In the genomic region with DNA sequence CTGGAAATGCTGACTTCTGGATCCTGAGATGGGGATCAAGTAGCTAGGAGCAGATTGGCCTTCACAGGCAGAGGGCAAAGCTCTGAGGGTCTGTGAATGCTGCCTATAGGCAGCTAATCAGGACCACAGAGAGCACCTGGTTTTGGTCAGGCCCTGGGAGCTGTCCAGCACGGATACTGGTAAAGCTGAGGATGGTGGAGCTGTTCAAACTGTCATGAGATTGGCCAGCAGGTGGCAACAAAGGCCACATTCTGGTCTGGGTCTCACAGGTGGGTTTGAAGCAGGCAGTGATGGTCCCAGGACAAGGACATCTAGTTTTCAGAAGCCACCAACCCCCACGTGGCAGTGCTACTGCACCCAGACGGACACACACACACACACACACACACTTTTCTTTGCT, we compare ENCODE assay signal across 8 mouse cellular contexts. TPM values are rescaled to one million over a fixed set of nuclear protein-coding genes. Genes with fewer than 3 reads are reported as not detected.
DNase-seq lines count a peak whose midpoint lies in the region; ATAC-seq lines count a peak whose summit lies in the region.

No protein-coding gene starts in this region.

- H3K9me3 ChIP-seq in forebrain, embryonic 10.5 days, result peaks cover 10% of the 10 kb centered on the region; the same call in 1 of the 2 replicates
- no peaks in the 10 kb centered on the region for H3K9me3 ChIP-seq in forebrain, embryonic 12.5 days
- peaks cover 10% of the 10 kb centered on the region; the same call in 1 of the 2 replicates for H3K9me3 ChIP-seq in limb, embryonic 12.5 days
- H3K9me3 ChIP-seq in midbrain, embryonic 14.5 days (ENCODE audit: control insufficient read depth, low read length), result no peaks in the 10 kb centered on the region

- no peak overlapping the region for H3K9ac ChIP-seq in forebrain, embryonic 12.5 days
- H3K9ac ChIP-seq in limb, embryonic 12.5 days (replicated peaks), result no peak overlapping the region
- H3K9ac ChIP-seq in midbrain, embryonic 14.5 days (replicated peaks; ENCODE audit: low read length), result no peak overlapping the region

- peaks cover 30% of the 10 kb centered on the region for H3K36me3 ChIP-seq in forebrain, embryonic 10.5 days (replicated peaks)
- H3K36me3 ChIP-seq in forebrain, embryonic 12.5 days (replicated peaks), result peaks cover 24% of the 10 kb centered on the region
- peaks cover 23% of the 10 kb centered on the region for H3K36me3 ChIP-seq in limb, embryonic 12.5 days
- H3K36me3 ChIP-seq in midbrain, embryonic 14.5 days (ENCODE audit: control insufficient read depth, insufficient read depth, low read length), result peaks cover 16% of the 10 kb centered on the region

- H3K27ac ChIP-seq in forebrain, embryonic 10.5 days, result no peak overlapping the region
- H3K27ac ChIP-seq in forebrain, embryonic 12.5 days, result no peak overlapping the region
- H3K27ac ChIP-seq in limb, embryonic 12.5 days, result no peak overlapping the region
- no peak overlapping the region for H3K27ac ChIP-seq in midbrain, embryonic 14.5 days (replicated peaks; ENCODE audit: low read depth, low read length)

- no peak overlapping the region for H3K4me2 ChIP-seq in forebrain, embryonic 12.5 days
- H3K4me2 ChIP-seq in limb, embryonic 12.5 days, result no peak overlapping the region
- no peak overlapping the region for H3K4me2 ChIP-seq in midbrain, embryonic 14.5 days (ENCODE audit: low read length)

- no peaks in the 10 kb centered on the region for H3K27me3 ChIP-seq in forebrain, embryonic 10.5 days (ENCODE audit: poor library complexity, severe bottlenecking)
- H3K27me3 ChIP-seq in forebrain, embryonic 12.5 days, result no peaks in the 10 kb centered on the region
- H3K27me3 ChIP-seq in limb, embryonic 12.5 days, result no peaks in the 10 kb centered on the region
- H3K27me3 ChIP-seq in midbrain, embryonic 14.5 days (ENCODE audit: control insufficient read depth, insufficient read depth, low read length), result no peaks in the 10 kb centered on the region

- no peaks in the 10 kb centered on the region for H3K4me1 ChIP-seq in forebrain, embryonic 10.5 days
- H3K4me1 ChIP-seq in forebrain, embryonic 12.5 days, result no peaks in the 10 kb centered on the region; the same call in 1 of the 2 replicates
- no peaks in the 10 kb centered on the region for H3K4me1 ChIP-seq in limb, embryonic 12.5 days (replicated peaks)
- H3K4me1 ChIP-seq in midbrain, embryonic 14.5 days (ENCODE audit: control insufficient read depth, insufficient read depth, low read length), result no peaks in the 10 kb centered on the region

- no peak for ATAC-seq in forebrain, embryonic 12.5 days (ENCODE audit: low FRiP score)
- peak; percentile 89 to 93 for ATAC-seq in hematopoietic stem cell, adult 5-6 weeks (replicated peaks in 1 of 2; ENCODE audit: insufficient read depth in 1 of 2, low FRiP score in 2 of 2, low TSS enrichment in 1 of 2, low read depth in 1 of 2, poor library complexity in 2 of 2, severe bottlenecking in 2 of 2)
- peak; percentile 92 for ATAC-seq in limb, embryonic 12.5 days (ENCODE audit: insufficient number of reproducible peaks, insufficient read depth, low FRiP score, low TSS enrichment, low read depth)
- ATAC-seq in midbrain, embryonic 14.5 days (ENCODE audit: low FRiP score, low TSS enrichment), result peak; percentile 17; the same call in 1 of the 2 replicates

- no peak overlapping the region for H3K4me3 ChIP-seq in forebrain, embryonic 10.5 days
- H3K4me3 ChIP-seq in forebrain, embryonic 12.5 days (replicated peaks), result no peak overlapping the region
- no peak overlapping the region for H3K4me3 ChIP-seq in limb, embryonic 12.5 days (replicated peaks)
- no peak overlapping the region for H3K4me3 ChIP-seq in midbrain, embryonic 14.5 days (replicated peaks; ENCODE audit: low read depth, low read length)

- peak; percentile 65 for DNase-seq in forebrain, embryonic 10.5 days (ENCODE audit: extremely low spot score, low spot score)
- DNase-seq in CD4-positive helper T cell, adult 2 months (ENCODE audit: low read depth, low spot score), result peak; percentile 11
- peak; percentile 24 for DNase-seq in c-Kit-positive CD71-positive TER-119-positive erythroid progenitor cells, embryonic 14.5 days (ENCODE audit: low spot score)
- peak; percentile 73 for DNase-seq in midbrain, embryonic 14.5 days
- peak; percentile 20 for DNase-seq in thymus, postnatal 14 days

- WGBS in forebrain, embryonic 10.5 days, result 8% methylated on average over 3 of the region's 3 CpGs
- 11% methylated on average over 3 of the region's 3 CpGs for WGBS in forebrain, embryonic 12.5 days
- 13% methylated on average over 3 of the region's 3 CpGs for WGBS in limb, embryonic 12.5 days
- 10% methylated on average over 3 of the region's 3 CpGs for WGBS in midbrain, embryonic 14.5 days

RNA-seq across cellular contexts. Expression of gene Paxip1, which starts 54.3 kb away (rescaled TPM):
- 58.7 and 60.7 TPM in 2 replicates for polyA plus RNA-seq in forebrain, embryonic 10.5 days (2016; fragmentation: Nextera tagmentation; extraction: Ambion mirVana)
- polyA plus RNA-seq in forebrain, embryonic 12.5 days (2016; fragmentation: Nextera tagmentation; extraction: Ambion mirVana), result 47.6 and 56.7 TPM in 2 replicates
- 27.9 and 28.8 TPM in 2 replicates for total RNA-seq in hematopoietic stem cell, adult 5-6 weeks (2017)
- 44.9 and 52.4 TPM in 2 replicates for polyA plus RNA-seq in limb, embryonic 12.5 days (2016; fragmentation: Nextera tagmentation; extraction: Ambion mirVana)
- polyA plus RNA-seq in midbrain, embryonic 14.5 days (2014; fragmentation: Nextera tagmentation; extraction: Ambion mirVana), result 24.6 and 34.1 TPM in 2 replicates

Comparison
In these comparisons a context has a peak if more than half of its experiments do, and no peak if none do; other contexts are left out.
1. DNase-seq: peak in every context shown above with its lines; median percentile 73 in midbrain, embryonic 14.5 days; 65 in forebrain, embryonic 10.5 days; 24 in c-Kit-positive CD71-positive TER-119-positive erythroid progenitor cells, embryonic 14.5 days; 20 in thymus, postnatal 14 days; 11 in CD4-positive helper T cell, adult 2 months.